Mouse (Mus musculus) liver, postnatal 0 days (tissue): ENCODE data around the gene Cacna1f.

Experiments
- CTCF ChIP-seq: sonication (generic); IDR thresholded peaks from 2 replicates; pipeline ENCODE4 v1.5.1; 2016; ENCODE audit warnings: antibody characterized with exemption, low read depth
- EP300 ChIP-seq: IDR thresholded peaks from 2 replicates; pipeline ENCODE4 v1.6.1; 2016; ENCODE audit warnings: antibody characterized with exemption, low read depth, mild to moderate bottlenecking

DNA sequence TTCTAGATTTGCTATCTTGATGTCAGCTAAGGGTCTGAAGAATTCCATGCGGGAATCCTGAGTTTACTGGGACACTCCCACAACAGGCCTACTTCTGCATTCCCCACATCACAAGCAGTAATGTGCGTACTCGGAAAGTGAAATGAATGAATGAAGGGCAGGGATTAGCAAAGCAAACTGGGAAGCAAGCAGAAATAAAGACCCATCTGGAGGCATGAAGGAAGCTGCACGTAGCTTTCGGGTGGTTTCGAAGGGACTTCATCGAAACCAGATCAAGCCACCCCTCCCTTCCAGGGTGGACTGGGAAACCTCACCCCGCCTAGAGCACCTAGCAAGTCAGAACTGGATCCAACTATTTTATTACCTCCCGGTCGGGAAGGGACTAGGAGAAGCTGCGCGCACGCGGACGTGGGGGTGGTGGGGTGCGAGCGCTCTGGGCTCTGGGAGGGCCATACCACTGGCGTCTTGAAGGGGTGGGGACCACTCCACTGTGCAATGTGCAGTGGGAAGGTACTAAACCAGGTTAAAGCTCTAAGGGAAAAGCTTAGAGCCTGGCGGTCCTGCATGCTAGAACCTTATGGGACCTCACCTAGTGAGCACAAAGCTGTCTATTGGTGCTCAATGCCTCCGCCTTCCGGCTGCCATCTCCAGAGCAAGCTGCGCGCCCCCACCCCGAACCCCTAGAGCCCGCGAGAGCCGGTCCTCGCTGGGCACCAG, 67.6 kb downstream of the Cacna1f start:
- no peak for TF ChIP-seq CTCF
- TF ChIP-seq EP300, result no peak
